Mouse (Mus musculus) spleen, adult 18-20 months (tissue): ENCODE data around the gene Rps19.
"Not testable (repeated sequence)": the region's sequence is repeated elsewhere in the genome, so short reads cannot be mapped to it uniquely, and the experiment has no call there.

Source experiments
- DNase-seq, 2 experiments: peaks; one replicate each; pipeline ENCODE4 v3.0.0; 2022; ENCODE audit warnings: mixed read lengths in 2 of 2

Rps19 gene

GRCm38 (mm10) chr7:24883896-24884692 is at the start of gene Rps19:
Rps19 (plus strand) TSS chr7:24884371.
- peak; percentile 94 to 97 for DNase-seq

GRCm38 (mm10) chr7:24838732-24839409 is 45.3 kb upstream of the Rps19 start:
- DNase-seq: peak; percentile 48 to 55

GRCm38 (mm10) chr7:24839410-24839808 is 44.8 kb upstream of the Rps19 start:
- DNase-seq: peak; percentile 36 to 38

GRCm38 (mm10) chr7:24840331-24840730 is 43.8 kb upstream of the Rps19 start:
- DNase-seq: no peak

GRCm38 (mm10) chr7:24841009-24841408 is 43.2 kb upstream of the Rps19 start:
- no peak for DNase-seq

- no peak for DNase-seq
Measured at GRCm38 (mm10) chr7:24844144-24844543, 40.0 kb upstream of the Rps19 start.

GRCm38 (mm10) chr7:24845181-24845580 is 39.0 kb upstream of the Rps19 start:
- no peak for DNase-seq

GRCm38 (mm10) chr7:24845713-24846112 is 38.5 kb upstream of the Rps19 start:
- no peak for DNase-seq

- DNase-seq: not testable (repeated sequence)
Measured at GRCm38 (mm10) chr7:24846576-24846975, 37.6 kb upstream of the Rps19 start.

- no peak for DNase-seq
Measured at GRCm38 (mm10) chr7:24850162-24850561, 34.0 kb upstream of the Rps19 start.

- DNase-seq: no peak
Measured at GRCm38 (mm10) chr7:24850899-24851303, 33.3 kb upstream of the Rps19 start.

- DNase-seq: no peak
Measured at GRCm38 (mm10) chr7:24851596-24852325, 32.4 kb upstream of the Rps19 start.

GRCm38 (mm10) chr7:24852557-24853232 is 31.5 kb upstream of the Rps19 start:
- no peak for DNase-seq

GRCm38 (mm10) chr7:24853233-24853563 is 31.0 kb upstream of the Rps19 start:
- DNase-seq: no peak

- DNase-seq: no peak
Measured at GRCm38 (mm10) chr7:24853695-24854094, 30.5 kb upstream of the Rps19 start.

GRCm38 (mm10) chr7:24856460-24857120 is 27.6 kb upstream of the Rps19 start:
- no peak for DNase-seq

- DNase-seq: no peak
Measured at GRCm38 (mm10) chr7:24859234-24859633, 24.9 kb upstream of the Rps19 start.

GRCm38 (mm10) chr7:24861913-24862312 is 22.3 kb upstream of the Rps19 start, which contains the start of gene Gm9844:
Gm9844 (plus strand) TSS chr7:24862213.
- no peak for DNase-seq

- DNase-seq: no peak
Measured at GRCm38 (mm10) chr7:24862853-24863252, 21.3 kb upstream of the Rps19 start.

GRCm38 (mm10) chr7:24864156-24864555 is 20.0 kb upstream of the Rps19 start:
- DNase-seq: no peak

- DNase-seq: no peak
Measured at GRCm38 (mm10) chr7:24869080-24869479, 15.1 kb upstream of the Rps19 start.

- no peak for DNase-seq
Measured at GRCm38 (mm10) chr7:24869532-24870165, 14.5 kb upstream of the Rps19 start, which contains the start of the genes Lypd4 and Dmrtc2. Lypd4 (minus strand) TSS chr7:24869941. Dmrtc2 (plus strand) TSS chr7:24870057.
